Mouse (Mus musculus) kidney, postnatal 0 days (tissue): ENCODE data around the gene Etv3. TPM values are rescaled to one million over a fixed set of nuclear protein-coding genes. Genes with fewer than 3 reads are reported as not detected.
"Not testable (repeated sequence)": the region's sequence is repeated elsewhere in the genome, so short reads cannot be mapped to it uniquely, and the experiment has no call there.

Experiments used
- ATAC-seq: fragments of 200-750 bp; cut with Nextera tagmentation; replicated peaks from 2 replicates; pipeline ENCODE4 v1.8.0; 2017; ENCODE audit warnings: low read depth, moderate number of reproducible peaks, moderate TSS enrichment, moderate library complexity; ENCODE audit not compliant: low FRiP score
- DNase-seq: peaks from one replicate; pipeline ENCODE4 v3.0.0-alpha.2; 2016; ENCODE audit warnings: low spot score
- H3K27ac ChIP-seq: fragments of 300-500 bp; sonication (generic); 2 replicates; pipeline ENCODE4 v1.5.1; 2014; ENCODE audit warnings: mild to moderate bottlenecking
- H3K27me3 ChIP-seq: fragments of 300-500 bp; sonication (generic); 2 replicates; pipeline ENCODE4 v1.6.1; 2014; ENCODE audit warnings: low read length, mixed read lengths; ENCODE audit not compliant: insufficient read depth
- H3K36me3 ChIP-seq: fragments of 300-500 bp; sonication (generic); 2 replicates; pipeline ENCODE4 v1.6.1; 2014; ENCODE audit warnings: low read length, mixed read lengths; ENCODE audit not compliant: insufficient read depth
- H3K4me1 ChIP-seq: fragments of 300-500 bp; sonication (generic); replicated peaks from 2 replicates; pipeline ENCODE4 v1.6.1; 2014; ENCODE audit warnings: antibody characterized with exemption, low read length, mixed read lengths; ENCODE audit not compliant: insufficient read depth
- H3K4me2 ChIP-seq: fragments of 300-500 bp; sonication (generic); 2 replicates; pipeline ENCODE4 v1.6.1; 2014; ENCODE audit warnings: mild to moderate bottlenecking, low read length, moderate library complexity, mixed read lengths
- H3K4me3 ChIP-seq: fragments of 300-500 bp; sonication (generic); replicated peaks from 2 replicates; pipeline ENCODE4 v1.5.1; 2014; ENCODE audit warnings: low read depth, low read length
- H3K9ac ChIP-seq: fragments of 300-500 bp; sonication (generic); 2 replicates; pipeline ENCODE4 v1.6.1; 2014; ENCODE audit warnings: low read depth, low read length
- H3K9me3 ChIP-seq: fragments of 300-500 bp; sonication (generic); replicated peaks from 2 replicates; pipeline ENCODE4 v1.6.1; 2016; ENCODE audit warnings: low read length, inconsistent platforms, mixed read lengths
- CTCF ChIP-seq: IDR thresholded peaks from 2 replicates; pipeline ENCODE4 v1.5.1; 2016; ENCODE audit warnings: antibody characterized with exemption, low read depth, mild to moderate bottlenecking, moderate library complexity
- WGBS: fragments of 180-500 bp; shearing (Covaris S2); extraction: QIAGEN DNeasy Blood & Tissue Kit; methylation state at CpG from one replicate; pipeline ENCODE4 v1.1.7; 2014; 5-methylcytosine and 5-hydroxymethylcytosine counted together
- polyA plus RNA-seq: library from polyadenylated mRNA; unstranded; fragments of >200 nt; fragmentation: Nextera tagmentation; extraction: Ambion mirVana; gene quantifications from 2 replicates; pipeline ENCODE4 v1.2.1, GENCODE M21; 2015

Gene Etv3
- polyA plus RNA-seq, 1 experiment from 2014 or later, result 10.2 TPM

- H3K4me2 ChIP-seq, result no peak overlapping the region
- ATAC-seq, result no peak
- H3K9ac ChIP-seq, result no peak overlapping the region
- H3K9me3 ChIP-seq, result no peaks in the 10 kb centered on the region
- no peak overlapping the region for H3K27ac ChIP-seq
- H3K4me1 ChIP-seq, result no peaks in the 10 kb centered on the region
- no peak for TF ChIP-seq CTCF
- no peak overlapping the region for H3K4me3 ChIP-seq
- H3K36me3 ChIP-seq, result no peaks in the 10 kb centered on the region
- no peaks in the 10 kb centered on the region for H3K27me3 ChIP-seq
- no peak for DNase-seq
- WGBS, result 87% methylated on average over 4 of the region's 4 CpGs
These were observed 27.1 kb downstream of the Etv3 start for GRCm38 (mm10) chr3:87552327-87552726.

- Histone ChIP-seq H3K4me3 (no peak overlapping the region), H3K9me3 (no peaks in the 10 kb centered on the region), H3K4me2 (no peak overlapping the region), H3K27me3 (no peaks in the 10 kb centered on the region), H3K36me3 (no peaks in the 10 kb centered on the region), H3K4me1 (no peaks in the 10 kb centered on the region), H3K27ac (no peak overlapping the region), H3K9ac (no peak overlapping the region)
- WGBS, result 58% methylated on average over 11 of the region's 11 CpGs
- no peak for TF ChIP-seq CTCF
- ATAC-seq, result no peak
- DNase-seq, result no peak
These were observed 28.2 kb downstream of the Etv3 start for GRCm38 (mm10) chr3:87553196-87553935.

GRCm38 (mm10) chr3:87554859-87555258, 29.7 kb downstream of the Etv3 start:
- H3K9ac ChIP-seq, DNase-seq, H3K9me3 ChIP-seq, ATAC-seq, H3K4me1 ChIP-seq, H3K27ac ChIP-seq, H3K4me2 ChIP-seq, H3K27me3 ChIP-seq, H3K36me3 ChIP-seq, H3K4me3 ChIP-seq: not testable (repeated sequence)
- WGBS, result 76% methylated on average over 12 of the region's 13 CpGs

GRCm38 (mm10) chr3:87556109-87556531, 30.9 kb downstream of the Etv3 start:
- H3K9me3 ChIP-seq, result no peaks in the 10 kb centered on the region
- no peak for ATAC-seq
- 63% methylated on average over 3 of the region's 3 CpGs for WGBS
- H3K4me3 ChIP-seq, result no peak overlapping the region
- H3K4me1 ChIP-seq, result no peaks in the 10 kb centered on the region
- no peak overlapping the region for H3K4me2 ChIP-seq
- no peak for TF ChIP-seq CTCF
- no peak for DNase-seq
- no peak overlapping the region for H3K27ac ChIP-seq
- H3K9ac ChIP-seq, result no peak overlapping the region
- H3K36me3 ChIP-seq, result no peaks in the 10 kb centered on the region
- no peaks in the 10 kb centered on the region for H3K27me3 ChIP-seq

- no peaks in the 10 kb centered on the region for H3K27me3 ChIP-seq
- 72% methylated on average over 12 of the region's 12 CpGs for WGBS
- H3K4me1 ChIP-seq, result no peaks in the 10 kb centered on the region
- ATAC-seq (no peak), DNase-seq (no peak)
- H3K4me2 ChIP-seq, result no peak overlapping the region
- H3K36me3 ChIP-seq, result no peaks in the 10 kb centered on the region
- no peaks in the 10 kb centered on the region for H3K9me3 ChIP-seq
- H3K9ac ChIP-seq, result no peak overlapping the region
- no peak overlapping the region for H3K4me3 ChIP-seq
- H3K27ac ChIP-seq, result no peak overlapping the region
- TF ChIP-seq CTCF, result no peak
These were observed 31.6 kb downstream of the Etv3 start for GRCm38 (mm10) chr3:87556668-87557278.

GRCm38 (mm10) chr3:87560156-87560555, 34.9 kb downstream of the Etv3 start:
- no peaks in the 10 kb centered on the region for H3K36me3 ChIP-seq
- ATAC-seq (no peak), DNase-seq (no peak)
- H3K9me3 ChIP-seq, result no peaks in the 10 kb centered on the region
- no peak overlapping the region for H3K9ac ChIP-seq
- peak; percentile 47; the same call in 1 of the 2 replicates for TF ChIP-seq CTCF
- no peak overlapping the region for H3K4me2 ChIP-seq
- no peak overlapping the region for H3K27ac ChIP-seq
- no peak overlapping the region for H3K4me3 ChIP-seq
- H3K4me1 ChIP-seq, result no peaks in the 10 kb centered on the region
- no peaks in the 10 kb centered on the region for H3K27me3 ChIP-seq
- WGBS, result 55% methylated on average over 3 of the region's 3 CpGs
